Comparison of ENCODE assay signal across 25 mouse cellular contexts in genomic region chr7:100522222-100522621, GRCm38 (mm10). TPM values are rescaled to one million over a fixed set of nuclear protein-coding genes. Genes with fewer than 3 reads are reported as not detected.
"Had no signal": no experiment of that assay in that cellular context is flagged by ENCODE, and none has a peak within 500 bp of the region (broad histone marks: within the 10 kb centered on the region; RNA-seq: fewer than 3 reads in every experiment).

No protein-coding gene starts in this region.

- H3K27me3 ChIP-seq: kidney, embryonic 15.5 days; limb, embryonic 13.5 days; liver, embryonic 13.5 days; lung, embryonic 15.5 days; neural tube, embryonic 13.5 days; stomach, embryonic 15.5 days had no signal

- H3K4me1 ChIP-seq: kidney, embryonic 15.5 days; limb, embryonic 10.5 days; limb, embryonic 13.5 days; neural tube, embryonic 13.5 days; stomach, embryonic 15.5 days had no signal

- DNase-seq: kidney, adult 8-10 months; kidney, postnatal 10 days; kidney, postnatal 4 days; liver; liver, embryonic 13.5 days; lung, postnatal 14 days; lung, postnatal 4 days; midbrain, embryonic 14.5 days; retina, postnatal 1 day; right cerebral cortex, postnatal 25 days; spleen, adult 18-20 months; thymus, adult 18-20 months; thymus, postnatal 36 days had no signal

- H3K9ac ChIP-seq: kidney, embryonic 15.5 days; limb, embryonic 13.5 days; liver, embryonic 13.5 days; lung, embryonic 15.5 days; neural tube, embryonic 13.5 days; stomach, embryonic 15.5 days had no signal

- H3K4me3 ChIP-seq: kidney, embryonic 15.5 days; limb, embryonic 10.5 days; limb, embryonic 13.5 days; liver, embryonic 13.5 days; lung, embryonic 15.5 days; myocyte; neural tube, embryonic 13.5 days; stomach, embryonic 15.5 days had no signal

- H3K36me3 ChIP-seq: kidney, embryonic 15.5 days; limb, embryonic 10.5 days; limb, embryonic 13.5 days; lung, embryonic 15.5 days; neural tube, embryonic 13.5 days; stomach, embryonic 15.5 days had no signal

- H3K4me2 ChIP-seq: kidney, embryonic 15.5 days; limb, embryonic 13.5 days; liver, embryonic 13.5 days; lung, embryonic 15.5 days; midbrain, embryonic 11.5 days; neural tube, embryonic 13.5 days; stomach, embryonic 15.5 days had no signal

- H3K27ac ChIP-seq: kidney, embryonic 15.5 days; limb, embryonic 10.5 days; limb, embryonic 13.5 days; liver, embryonic 13.5 days; lung, embryonic 15.5 days; neural tube, embryonic 13.5 days; stomach, embryonic 15.5 days had no signal

- H3K9me3 ChIP-seq: kidney, embryonic 15.5 days; limb, embryonic 10.5 days; limb, embryonic 13.5 days; liver, embryonic 13.5 days; lung, embryonic 15.5 days; neural tube, embryonic 13.5 days; stomach, embryonic 15.5 days had no signal

RNA-seq across cellular contexts. Expression of gene Dnajb13, which starts 7.5 kb away (rescaled TPM):
- total RNA-seq: megakaryocyte progenitor cell, adult 5-6 weeks had no signal

RNA-seq across cellular contexts. Expression of gene Ucp3, which starts 49.4 kb away (rescaled TPM):
- total RNA-seq: megakaryocyte progenitor cell, adult 5-6 weeks; megakaryocyte-erythroid progenitor cell, adult 5-6 weeks; monocyte, adult 5-6 weeks; neutrophil, adult 5-6 weeks had no signal
- polyA plus RNA-seq: limb, embryonic 10.5 days; liver, embryonic 13.5 days; midbrain, embryonic 11.5 days; midbrain, embryonic 14.5 days; neural tube, embryonic 13.5 days had no signal
